Mouse (Mus musculus) cerebellum, postnatal 25 days (tissue): ENCODE data around the gene Alk.

Source experiments
- DNase-seq, 2 experiments: peaks; one replicate each; pipeline ENCODE4 v3.0.0; 2021; ENCODE audit warnings: mixed read lengths in 2 of 2

The Alk gene

GRCm38 (mm10) chr17:72250482-72251405, 353.7 kb downstream of the Alk start:
- peak in 1 of 2 experiments; percentile 10 for DNase-seq

GRCm38 (mm10) chr17:72242036-72242435, 362.4 kb downstream of the Alk start:
- peak; percentile 69 to 79 for DNase-seq

GRCm38 (mm10) chr17:72237315-72237714, 367.1 kb downstream of the Alk start:
- peak; percentile 28 to 58 for DNase-seq

DNA sequence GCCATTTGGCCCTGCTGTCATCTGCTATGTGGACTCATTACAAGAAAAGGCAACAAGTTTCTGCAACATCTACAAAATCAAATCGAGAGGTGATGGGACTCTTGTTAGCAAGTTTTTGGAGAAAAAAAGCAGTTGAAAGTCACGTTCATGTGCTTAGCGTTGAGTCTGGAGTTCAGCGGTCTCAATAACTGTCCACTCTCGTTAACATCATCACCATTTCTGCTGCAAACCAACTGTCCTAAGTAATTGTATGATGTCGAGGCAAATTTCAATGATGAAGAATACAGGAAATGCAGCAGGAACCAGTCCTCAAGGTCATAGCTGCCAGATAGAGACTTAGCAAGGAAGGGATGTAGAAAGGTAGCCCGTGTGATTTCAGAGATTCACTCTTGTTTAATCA, 373.5 kb downstream of the Alk start:
- no peak for DNase-seq

DNA sequence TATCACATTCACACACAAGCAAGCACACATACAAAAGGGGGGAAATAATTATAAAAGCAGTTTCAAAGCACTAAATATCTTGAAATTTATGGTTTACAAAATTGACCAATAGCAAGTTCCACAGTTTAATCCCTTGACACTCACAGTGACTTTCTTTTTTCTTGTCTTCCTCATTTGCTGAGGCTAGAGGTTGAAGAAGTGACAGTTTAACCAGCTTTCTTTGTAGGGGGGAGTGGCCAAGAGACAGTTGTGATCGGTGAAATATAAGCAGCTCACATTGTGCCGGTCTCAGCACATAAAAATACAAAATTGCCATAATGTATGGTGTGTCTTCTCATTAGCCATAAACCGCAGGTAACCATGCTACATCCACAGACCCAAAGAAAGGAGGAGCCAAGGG, 385.6 kb downstream of the Alk start:
- DNase-seq: no peak

GRCm38 (mm10) chr17:72197576-72197975, 406.9 kb downstream of the Alk start:
- peak in 1 of 2 experiments; percentile 16 for DNase-seq

- peak; percentile 22 to 34 for DNase-seq
These were observed 409.3 kb downstream of the Alk start for GRCm38 (mm10) chr17:72194976-72195650.

- DNase-seq: no peak
These were observed 413.9 kb downstream of the Alk start for GRCm38 (mm10) chr17:72190536-72190935.

- DNase-seq: no peak
These were observed 417.4 kb downstream of the Alk start for GRCm38 (mm10) chr17:72187026-72187425.

DNA sequence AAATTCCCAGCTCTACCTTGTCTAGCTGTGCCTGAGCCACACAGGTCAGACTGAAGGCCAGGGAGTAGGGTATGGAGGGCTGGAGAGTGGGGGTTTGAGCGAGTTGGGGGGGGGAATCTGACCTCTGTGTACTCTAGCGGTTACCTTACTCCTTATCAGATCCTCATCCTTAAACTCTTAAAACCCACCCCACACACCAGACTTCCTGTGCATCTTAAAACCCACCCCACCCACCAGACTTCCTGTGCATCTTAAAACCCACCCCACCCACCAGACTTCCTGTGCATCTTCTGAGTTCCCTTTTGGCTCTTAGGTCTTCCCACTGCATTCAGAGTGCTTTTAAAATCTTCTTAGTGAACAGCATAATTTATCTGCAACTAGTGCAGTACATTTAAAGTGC, 422.0 kb downstream of the Alk start:
- DNase-seq: no peak

DNA sequence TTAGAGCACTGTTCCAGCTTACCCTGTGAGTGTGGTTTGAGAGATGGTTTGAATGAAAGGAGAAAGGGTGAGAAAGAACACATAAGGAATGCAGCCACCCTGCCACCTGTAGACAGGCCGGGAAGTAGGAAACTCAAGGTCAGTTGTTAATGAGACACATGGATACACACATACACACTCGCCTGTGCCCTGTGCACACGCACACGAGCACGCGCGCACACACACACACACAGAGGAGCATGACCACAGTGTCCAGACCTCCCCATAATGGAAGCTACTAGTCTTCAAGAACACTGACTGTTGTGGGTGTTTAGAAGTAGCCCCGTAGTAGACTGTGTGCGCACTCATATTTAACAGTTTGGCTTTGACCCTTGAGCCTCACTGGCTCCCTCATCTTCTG, 424.2 kb downstream of the Alk start:
- no peak for DNase-seq

- no peak for DNase-seq
These were observed 424.7 kb downstream of the Alk start for GRCm38 (mm10) chr17:72179722-72180140.

DNA sequence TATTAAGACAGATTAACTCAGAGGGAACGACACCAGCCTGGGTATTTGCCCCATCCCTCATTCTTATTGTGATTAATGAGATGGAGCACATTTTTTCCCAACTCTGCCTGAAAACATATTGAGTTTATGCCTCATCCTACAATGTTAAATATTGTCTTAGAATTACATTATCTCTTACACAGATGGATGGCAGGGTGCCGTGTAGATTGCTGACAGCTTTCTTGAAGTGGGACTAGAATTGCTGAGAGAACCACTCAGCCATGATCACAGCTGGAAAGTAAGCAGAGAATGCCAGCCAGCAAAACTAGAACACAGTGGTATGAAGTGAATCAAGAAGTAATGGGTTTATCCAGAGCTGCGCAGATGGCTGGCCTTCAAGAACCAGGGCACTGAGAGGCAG, 430.6 kb downstream of the Alk start:
- no peak for DNase-seq

- no peak for DNase-seq
These were observed 436.3 kb downstream of the Alk start for GRCm38 (mm10) chr17:72168152-72168551.

DNA sequence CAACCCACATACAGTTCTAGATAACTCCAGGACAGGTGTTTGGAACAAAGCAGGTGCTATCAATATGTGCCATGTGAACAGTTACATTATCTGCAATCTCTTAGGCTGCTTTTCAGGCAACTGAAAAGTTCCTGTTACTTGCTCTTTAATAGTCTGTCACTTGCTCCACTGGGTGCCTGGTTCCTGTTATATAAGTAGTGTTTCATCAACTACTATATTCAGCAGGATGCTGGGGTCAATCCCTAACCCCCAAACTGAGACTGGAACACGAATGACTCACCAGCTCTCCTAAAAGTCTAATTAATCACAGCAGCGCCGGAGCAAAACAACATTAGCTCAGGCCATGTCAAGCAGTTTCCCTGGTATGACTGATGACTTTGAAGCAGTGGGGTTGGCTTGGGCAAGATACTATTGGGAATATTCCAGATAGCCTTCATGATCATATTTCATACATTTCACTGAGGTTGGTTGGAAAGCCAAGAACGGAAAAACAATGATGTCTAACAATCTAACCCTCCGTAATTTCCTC, 445.5 kb downstream of the Alk start:
- DNase-seq: no peak

DNA sequence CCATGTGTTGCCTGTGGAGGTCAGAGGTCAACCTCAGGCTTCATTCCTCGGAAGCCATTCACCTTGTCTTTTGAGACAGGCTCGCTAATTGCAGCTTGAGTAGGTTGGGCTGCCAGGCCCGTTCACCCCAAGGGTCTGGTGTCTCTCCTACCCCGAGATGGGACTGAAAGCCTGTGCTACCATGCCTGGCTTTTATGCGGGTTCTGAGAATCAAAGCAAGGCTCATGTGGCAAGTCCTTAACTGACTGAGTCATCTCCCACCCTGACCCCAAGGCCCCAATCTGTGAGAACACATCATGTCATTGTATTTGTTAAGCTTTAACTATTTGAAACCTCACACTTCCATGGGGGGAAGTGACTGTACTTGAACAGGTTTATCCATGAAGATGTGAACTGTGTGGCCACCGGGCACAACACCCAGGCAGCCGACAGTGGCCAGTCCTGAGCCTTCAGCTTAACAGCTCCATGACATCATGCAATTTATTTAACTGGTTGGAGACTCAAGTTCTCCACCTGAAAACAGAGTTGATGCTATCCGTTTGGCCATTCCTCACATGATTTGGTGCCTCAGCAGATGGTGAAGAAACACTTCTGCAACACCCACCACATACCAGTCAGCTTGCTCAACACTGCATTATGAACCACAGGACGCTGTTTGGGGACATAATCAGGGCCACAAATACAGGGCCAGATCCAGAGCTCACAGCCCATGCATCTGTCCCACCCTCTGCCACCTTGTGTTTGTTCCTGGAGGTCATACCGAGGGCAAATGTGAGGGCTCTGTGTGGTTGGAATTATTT, 446.4 kb downstream of the Alk start:
- no peak for DNase-seq

DNA sequence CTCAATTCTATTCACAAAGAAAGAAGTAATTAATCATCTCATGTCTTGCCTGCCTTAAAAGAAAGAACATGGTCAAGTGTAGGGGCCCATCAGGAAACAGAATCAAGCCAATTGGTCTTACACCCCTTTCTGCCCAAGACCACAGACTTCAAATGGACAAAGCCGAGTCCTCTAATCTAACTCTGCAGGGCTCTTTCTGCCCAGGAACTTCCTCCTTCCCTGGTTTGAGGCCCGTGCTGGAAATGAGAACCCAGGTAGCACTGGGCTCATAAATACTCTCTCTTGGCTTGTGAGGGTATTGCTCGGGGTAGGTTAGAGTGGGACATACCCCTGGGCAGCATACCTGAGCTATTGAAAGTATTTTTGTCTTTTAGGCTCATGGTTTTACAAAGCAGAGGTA, 451.4 kb downstream of the Alk start:
- no peak for DNase-seq

GRCm38 (mm10) chr17:72144946-72145598, 459.4 kb downstream of the Alk start:
- DNase-seq: no peak

GRCm38 (mm10) chr17:72144461-72144860, 460.0 kb downstream of the Alk start:
- DNase-seq: no peak

DNA sequence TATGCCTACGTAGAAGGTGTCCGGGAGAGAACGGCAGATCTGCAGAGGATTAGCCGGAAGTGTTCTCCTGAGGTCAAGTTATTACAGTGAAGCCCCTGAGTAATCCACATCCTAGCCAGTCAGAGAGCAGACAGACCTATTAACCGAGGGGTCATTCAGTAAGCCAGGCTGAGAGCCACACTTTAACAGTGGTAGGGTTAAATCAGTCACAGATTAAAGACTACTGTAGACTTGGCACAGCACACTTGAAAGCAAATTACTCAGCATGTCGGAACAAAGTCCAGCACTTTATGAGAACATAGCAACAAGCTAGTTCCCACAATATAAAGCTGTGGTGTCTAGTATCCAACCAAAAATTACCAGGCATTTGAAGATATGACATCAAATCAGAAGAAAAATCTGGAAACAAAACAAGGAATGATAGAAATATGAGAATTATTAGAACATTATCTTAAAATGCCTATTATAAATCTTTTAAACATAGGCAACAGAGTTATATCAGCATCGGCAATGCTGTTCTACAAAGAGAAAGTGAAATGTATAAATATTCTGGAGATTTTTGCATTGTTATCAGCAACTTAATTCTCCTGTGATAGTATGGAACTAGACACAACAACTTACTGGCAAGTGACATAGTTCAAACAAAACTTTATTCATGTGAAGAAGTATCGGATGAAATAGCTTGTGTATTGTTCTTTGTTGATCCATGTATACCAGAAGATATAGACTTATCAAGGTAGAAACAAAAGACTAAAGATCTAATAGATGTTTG, 472.1 kb downstream of the Alk start:
- DNase-seq: no peak

- no peak for DNase-seq
These were observed 482.8 kb downstream of the Alk start for GRCm38 (mm10) chr17:72121660-72122059.

DNA sequence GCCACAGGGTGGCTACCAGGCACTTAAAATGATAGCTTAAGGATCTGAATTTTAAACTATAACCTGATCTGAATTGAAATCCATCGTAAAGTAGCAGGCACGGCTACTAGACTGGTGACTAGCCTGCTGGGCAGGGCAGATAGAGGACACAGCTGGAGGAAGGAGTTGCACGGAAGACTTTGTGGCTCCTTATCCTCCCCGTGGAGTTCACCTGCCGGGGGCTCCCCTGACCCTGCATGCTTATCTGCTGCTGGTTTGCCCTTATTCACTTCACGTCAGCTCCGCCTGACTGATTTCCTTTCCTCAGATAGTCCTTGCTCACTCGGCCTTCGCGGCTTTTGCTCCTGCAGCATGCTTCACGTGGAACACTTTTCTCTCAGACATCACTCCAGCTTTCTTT, 484.1 kb downstream of the Alk start:
- DNase-seq: no peak
